Mouse (Mus musculus): ENCODE data around the gene Atp8a2.

- no peak for TF ChIP-seq POLR2A (IDR thresholded peaks at IDR 0.05; ENCODE audit: extremely low read depth, insufficient read depth, low read length)
- TF ChIP-seq CTCF (IDR thresholded peaks at IDR 0.05; ENCODE audit: extremely low read depth, insufficient read depth, low read length), result peak; percentile 52; the same call in 1 of the 2 replicates
These were observed 583.9 kb downstream of the Atp8a2 start for GRCm38 (mm10) chr14:59612920-59613625.
